Mouse (Mus musculus): ENCODE measurements at regions not wholly inside any gene's neighbourhood (a gene's known extent, or its start where the extent isn't known, plus 50 kb on each side); places are given as distances from the start of the nearest gene placed in this dataset.

DNA sequence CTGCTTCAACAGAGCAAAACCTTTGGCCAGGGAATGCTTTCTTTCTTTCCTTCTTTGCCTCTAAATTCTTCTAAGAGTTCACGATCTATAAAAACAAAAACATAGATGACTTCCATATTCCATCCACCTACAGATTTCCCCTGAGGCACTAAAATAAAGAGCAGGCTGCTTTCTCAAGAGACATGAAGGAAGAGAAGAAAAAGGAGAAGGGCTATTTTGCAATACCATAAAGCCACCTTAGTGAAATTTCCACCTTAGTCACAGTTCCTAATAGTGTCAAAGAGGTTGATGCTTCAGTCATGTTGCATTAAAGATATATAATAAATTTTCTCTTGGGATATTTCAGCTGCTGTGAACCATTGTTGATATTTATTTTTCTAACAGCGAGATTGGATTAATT is 187.9 kb upstream of the Pou1f1 start:
- no peak for TF ChIP-seq CTCF (conservative IDR thresholded peaks at IDR 0.05 in 1 of 2, IDR thresholded peaks at IDR 0.05 in 1 of 2; ENCODE audit: low read depth in 2 of 2, low read length in 2 of 2)
- TF ChIP-seq POLR2A (IDR thresholded peaks at IDR 0.05; ENCODE audit: low read depth, low read length): no peak
- TF ChIP-seq E2F4 (IDR thresholded peaks at IDR 0.05; ENCODE audit: insufficient replicate concordance, low read depth, low read length): no peak
- no peak for TF ChIP-seq MYC (IDR thresholded peaks at IDR 0.05; ENCODE audit: low read depth, low read length)
- no peak for TF ChIP-seq TCF12 (IDR thresholded peaks at IDR 0.05; ENCODE audit: low read depth, low read length)
- no peak for TF ChIP-seq USF2 (conservative IDR thresholded peaks at IDR 0.05; ENCODE audit: low read depth, low read length)
- TF ChIP-seq ZMIZ1 (IDR thresholded peaks at IDR 0.05; ENCODE audit: low read depth, low read length): no peak
- TF ChIP-seq POLR2AphosphoS2 (IDR thresholded peaks at IDR 0.05; ENCODE audit: low read depth, low read length): no peak
- TF ChIP-seq BHLHE40 (IDR thresholded peaks at IDR 0.05; ENCODE audit: low read depth, low read length): no peak
- TF ChIP-seq MAFK (IDR thresholded peaks at IDR 0.05; ENCODE audit: insufficient replicate concordance, low read length): no peak
- TF ChIP-seq JUND (conservative IDR thresholded peaks at IDR 0.05; ENCODE audit: low read depth, low read length): no peak
- no peak for TF ChIP-seq EP300 (IDR thresholded peaks at IDR 0.05; ENCODE audit: low read length)
